Mouse (Mus musculus): ENCODE results near the gene Cela2a.

The Cela2a gene

GRCm38 (mm10) chr4:141826060-141826459 is at the start of gene Cela2a:
Gene Cela2a (minus strand): TSS chr4:141826160.
- DNase-seq: no peak

GRCm38 (mm10) chr4:141875481-141876108 is 49.6 kb upstream of the Cela2a start:
- DNase-seq: no peak

- peak; percentile 93 for DNase-seq
These were observed 48.9 kb upstream of the Cela2a start, which contains the start of gene Efhd2 for GRCm38 (mm10) chr4:141874601-141875460. Gene Efhd2 (minus strand): TSS chr4:141874920.

GRCm38 (mm10) chr4:141874111-141874600 is 48.2 kb upstream of the Cela2a start:
- peak; percentile 34 for DNase-seq

- DNase-seq: no peak
These were observed 47.0 kb upstream of the Cela2a start for GRCm38 (mm10) chr4:141872977-141873376.

GRCm38 (mm10) chr4:141871909-141872308 is 45.9 kb upstream of the Cela2a start:
- no peak for DNase-seq

GRCm38 (mm10) chr4:141871333-141871725 is 45.4 kb upstream of the Cela2a start:
- peak; percentile 54 for DNase-seq

GRCm38 (mm10) chr4:141870666-141871332 is 44.8 kb upstream of the Cela2a start:
- DNase-seq: no peak

GRCm38 (mm10) chr4:141869436-141870215 is 43.7 kb upstream of the Cela2a start:
- no peak for DNase-seq

GRCm38 (mm10) chr4:141868051-141868450 is 42.1 kb upstream of the Cela2a start:
- no peak for DNase-seq

- DNase-seq: peak; percentile 37
These were observed 41.5 kb upstream of the Cela2a start for GRCm38 (mm10) chr4:141867498-141867897.

GRCm38 (mm10) chr4:141866933-141867490 is 41.1 kb upstream of the Cela2a start:
- DNase-seq: no peak

GRCm38 (mm10) chr4:141865600-141865999 is 39.6 kb upstream of the Cela2a start:
- DNase-seq: no peak

- no peak for DNase-seq
These were observed 39.0 kb upstream of the Cela2a start for GRCm38 (mm10) chr4:141865006-141865405.

- no peak for DNase-seq
These were observed 38.5 kb upstream of the Cela2a start for GRCm38 (mm10) chr4:141864506-141864905.

- DNase-seq: no peak
These were observed 37.8 kb upstream of the Cela2a start for GRCm38 (mm10) chr4:141863726-141864280.

GRCm38 (mm10) chr4:141862867-141863266 is 36.9 kb upstream of the Cela2a start:
- DNase-seq: no peak

GRCm38 (mm10) chr4:141861591-141862295 is 35.8 kb upstream of the Cela2a start:
- DNase-seq: no peak

GRCm38 (mm10) chr4:141860246-141860841 is 34.4 kb upstream of the Cela2a start:
- DNase-seq: no peak

GRCm38 (mm10) chr4:141859351-141859750 is 33.4 kb upstream of the Cela2a start:
- DNase-seq: no peak

GRCm38 (mm10) chr4:141858501-141858900 is 32.5 kb upstream of the Cela2a start:
- no peak for DNase-seq

Data from liver (tissue).